Mouse (Mus musculus) CH12.LX (cell line): ENCODE measurements around the gene P4ha2. TPM values are rescaled to one million over a fixed set of nuclear protein-coding genes. Genes with fewer than 3 reads are reported as not detected.

ENCODE experiments used
- DNase-seq: peaks from one replicate; pipeline ENCODE4 v3.0.0-alpha.2; 2013; ENCODE audit errors: extremely low read depth
- H3K27ac ChIP-seq: 2 replicates; pipeline ENCODE4 v1.5.1; 2012; ENCODE audit warnings: low read depth, mild to moderate bottlenecking, control low read depth, moderate library complexity; ENCODE audit not compliant: insufficient read depth
- H3K27me3 ChIP-seq: replicated peaks from 2 replicates; pipeline ENCODE3; 2012; ENCODE audit warnings: inconsistent platforms
- H3K36me3 ChIP-seq, 2 experiments: replicated peaks in 1 of 2; 2 replicates each; pipeline versions ENCODE3 to v1.6.1; 2012; ENCODE audit warnings: inconsistent platforms in 1 of 2, low read length in 1 of 2, mild to moderate bottlenecking in 1 of 2, mixed read lengths in 1 of 2, moderate library complexity in 1 of 2; ENCODE audit not compliant: control insufficient read depth in 1 of 2, insufficient read depth in 1 of 2
- H3K4me1 ChIP-seq, 2 experiments: 2 replicates each; pipeline ENCODE4 v1.6.1; 2012; ENCODE audit warnings: inconsistent platforms in 1 of 2, moderate library complexity in 1 of 2; ENCODE audit not compliant: insufficient read depth in 2 of 2, control insufficient read depth in 1 of 2
- H3K4me2 ChIP-seq: 2 replicates; pipeline ENCODE4 v1.6.1; 2012; ENCODE audit warnings: low read depth, mild to moderate bottlenecking, control low read depth; ENCODE audit not compliant: poor library complexity, insufficient read depth, severe bottlenecking
- H3K4me3 ChIP-seq, 3 experiments: fragments of 150-350 bp in 1 of 3; sonication (generic) in 1 of 3; replicated peaks in 1 of 3; 2 replicates each; pipeline versions ENCODE3 to v1.5.1; 2011 to 2012; ENCODE audit warnings: low read depth in 2 of 3, low read length in 2 of 3, mild to moderate bottlenecking in 2 of 3, moderate library complexity in 2 of 3, control low read depth in 1 of 3, improper control_type of control experiment in 1 of 3, inconsistent platforms in 1 of 3, mixed read lengths in 1 of 3; ENCODE audit not compliant: poor library complexity in 1 of 3
- H3K79me2 ChIP-seq: replicated peaks from 2 replicates; pipeline ENCODE4 v1.6.1; 2012; ENCODE audit warnings: mild to moderate bottlenecking, moderate library complexity; ENCODE audit not compliant: control insufficient read depth, poor library complexity, insufficient read depth, severe bottlenecking; ENCODE audit errors: extremely low read depth
- H3K9ac ChIP-seq: 2 replicates; pipeline ENCODE4 v1.6.1; 2012; ENCODE audit warnings: low read depth, mild to moderate bottlenecking, control low read depth, moderate library complexity; ENCODE audit not compliant: insufficient read depth
- H3K9me3 ChIP-seq: replicated peaks from 2 replicates; pipeline ENCODE3; 2012; ENCODE audit warnings: low read length, inconsistent platforms, mixed read lengths
- BHLHE40 ChIP-seq: IDR thresholded peaks from 2 replicates; pipeline ENCODE4 v1.6.1; 2011; ENCODE audit warnings: mild to moderate bottlenecking, low read depth, low read length, improper control_type of control experiment
- CHD2 ChIP-seq: IDR thresholded peaks from 2 replicates; pipeline ENCODE4 v1.6.1; 2011; ENCODE audit warnings: low read length, improper control_type of control experiment
- CTCF ChIP-seq, 2 experiments: IDR thresholded peaks in 1 of 2; conservative IDR thresholded peaks in 1 of 2; 2 replicates each; pipeline ENCODE4 v1.5.1; 2011 to 2012; ENCODE audit warnings: low read depth in 2 of 2, low read length in 2 of 2, improper control_type of control experiment in 1 of 2, inconsistent platforms in 1 of 2, mild to moderate bottlenecking in 1 of 2, moderate library complexity in 1 of 2
- E2F4 ChIP-seq: IDR thresholded peaks from 2 replicates; pipeline ENCODE4 v1.6.1; 2011; ENCODE audit warnings: low read depth, low read length, improper control_type of control experiment; ENCODE audit not compliant: insufficient replicate concordance
- EP300 ChIP-seq: IDR thresholded peaks from 2 replicates; pipeline ENCODE4 v1.6.1; 2011; ENCODE audit warnings: low read length, improper control_type of control experiment
- ETS1 ChIP-seq: conservative IDR thresholded peaks from 2 replicates; pipeline ENCODE4 v1.6.1; 2012; ENCODE audit warnings: low read depth, mild to moderate bottlenecking, inconsistent platforms, low read length, improper control_type of control experiment, moderate library complexity
- GABPA ChIP-seq: IDR thresholded peaks from 2 replicates; pipeline ENCODE4 v1.6.1; 2012; ENCODE audit warnings: low read depth, low read length, improper control_type of control experiment, inconsistent platforms; ENCODE audit not compliant: insufficient replicate concordance
- IRF4 ChIP-seq: IDR thresholded peaks from 2 replicates; pipeline ENCODE4 v1.6.1; 2014; ENCODE audit warnings: low read depth, mild to moderate bottlenecking, inconsistent platforms, low read length, improper control_type of control experiment
- JUN ChIP-seq: IDR thresholded peaks from 2 replicates; pipeline ENCODE4 v1.6.1; 2011; ENCODE audit warnings: low read depth, mild to moderate bottlenecking, low read length, improper control_type of control experiment, moderate library complexity; ENCODE audit not compliant: insufficient read depth
- KAT2A ChIP-seq: IDR thresholded peaks from 2 replicates; pipeline ENCODE4 v1.6.1; 2012; ENCODE audit warnings: low read length, improper control_type of control experiment, inconsistent platforms; ENCODE audit not compliant: insufficient replicate concordance
- MAFK ChIP-seq: IDR thresholded peaks from 2 replicates; pipeline ENCODE4 v1.6.1; 2011; ENCODE audit warnings: low read length, improper control_type of control experiment; ENCODE audit not compliant: insufficient replicate concordance
- MAX ChIP-seq: IDR thresholded peaks from 2 replicates; pipeline ENCODE4 v1.6.1; 2011; ENCODE audit warnings: low read length, improper control_type of control experiment
- MEF2A ChIP-seq: IDR thresholded peaks from 2 replicates; pipeline ENCODE4 v1.6.1; 2014; ENCODE audit warnings: low read depth, mild to moderate bottlenecking, inconsistent platforms, low read length, improper control_type of control experiment, borderline replicate concordance
- MYC ChIP-seq: IDR thresholded peaks from 2 replicates; pipeline ENCODE4 v1.6.1; 2011; ENCODE audit warnings: low read depth, mild to moderate bottlenecking, improper control_type of control experiment, low read length
- POLR2A ChIP-seq: IDR thresholded peaks from 2 replicates; pipeline ENCODE4 v1.6.1; 2011; ENCODE audit warnings: low read depth, mild to moderate bottlenecking, improper control_type of control experiment, low read length
- POLR2AphosphoS2 ChIP-seq: IDR thresholded peaks from 2 replicates; pipeline ENCODE4 v1.6.1; 2011; ENCODE audit warnings: low read depth, low read length, improper control_type of control experiment
- RCOR1 ChIP-seq: conservative IDR thresholded peaks from 2 replicates; pipeline ENCODE4 v1.6.1; 2012; ENCODE audit warnings: low read depth, mild to moderate bottlenecking, inconsistent platforms, low read length, improper control_type of control experiment
- SIN3A ChIP-seq: IDR thresholded peaks from 2 replicates; pipeline ENCODE4 v1.6.1; 2012; ENCODE audit warnings: low read length, improper control_type of control experiment, inconsistent platforms
- SMC3 ChIP-seq: IDR thresholded peaks from 2 replicates; pipeline ENCODE4 v1.6.1; 2011; ENCODE audit warnings: low read depth, low read length, improper control_type of control experiment
- TBP ChIP-seq: conservative IDR thresholded peaks from 2 replicates; pipeline ENCODE4 v1.6.1; 2011; ENCODE audit warnings: low read depth, low read length, improper control_type of control experiment
- TCF12 ChIP-seq: IDR thresholded peaks from 2 replicates; pipeline ENCODE4 v1.6.1; 2014; ENCODE audit warnings: low read depth, mild to moderate bottlenecking, inconsistent platforms, low read length, improper control_type of control experiment
- USF1 ChIP-seq: IDR thresholded peaks from 2 replicates; pipeline ENCODE4 v1.6.1; 2014; ENCODE audit warnings: low read depth, mild to moderate bottlenecking, inconsistent platforms, low read length, improper control_type of control experiment
- USF2 ChIP-seq: conservative IDR thresholded peaks from 2 replicates; pipeline ENCODE4 v1.6.1; 2011; ENCODE audit warnings: low read depth, low read length, improper control_type of control experiment
- ZC3H11A ChIP-seq: IDR thresholded peaks from 2 replicates; pipeline ENCODE4 v1.6.1; 2012; ENCODE audit warnings: low read depth, mild to moderate bottlenecking, inconsistent platforms, low read length, improper control_type of control experiment
- ZMIZ1 ChIP-seq: IDR thresholded peaks from 2 replicates; pipeline ENCODE4 v1.6.1; 2012; ENCODE audit warnings: low read depth, mild to moderate bottlenecking, inconsistent platforms, low read length, improper control_type of control experiment
- ZNF384 ChIP-seq: IDR thresholded peaks from 2 replicates; pipeline ENCODE4 v1.6.1; 2012; ENCODE audit warnings: low read depth, low read length, improper control_type of control experiment, inconsistent platforms
- dilution Hi-C: fragments of 300-500 bp; cut with MboI; formaldehyde crosslinking; loops from 2 replicates; pipeline ENCODE4 v1.14.3; 2020; ENCODE audit warnings: low sequenced_read_pairs; ENCODE audit not compliant: extremely low pct_unique_long_range_greater_than_20kb, extremely low pct_ligation_motif_present
- in situ Hi-C: fragments of 300-500 bp; cut with MboI; formaldehyde crosslinking; loops from 3 replicates; pipeline ENCODE4 v1.14.3; 2019; ENCODE audit warnings: low sequenced_read_pairs, low pct_ligation_motif_present, low pct_unique_long_range_greater_than_20kb, mixed read lengths
- polyA plus RNA-seq: library from polyadenylated mRNA; unstranded; fragments of >175 nt; gene quantifications from 2 replicates; pipeline ENCODE4 v1.2.1, GENCODE M21; 2012; ENCODE audit warnings: low read depth; ENCODE audit not compliant: insufficient read length
- total RNA-seq, 2 experiments: library from RNA; depleted of rRNA; stranded (reverse); fragments of 300-350 nt in 1 of 2; fragments of >200 nt in 1 of 2; gene quantifications; 2 replicates each; pipeline ENCODE4 v1.2.3; 2012 to 2014

P4ha2 gene
- total and polyA plus RNA-seq, 3 experiments, result 3.6 to 10.0 (median 7.9) TPM

DNA sequence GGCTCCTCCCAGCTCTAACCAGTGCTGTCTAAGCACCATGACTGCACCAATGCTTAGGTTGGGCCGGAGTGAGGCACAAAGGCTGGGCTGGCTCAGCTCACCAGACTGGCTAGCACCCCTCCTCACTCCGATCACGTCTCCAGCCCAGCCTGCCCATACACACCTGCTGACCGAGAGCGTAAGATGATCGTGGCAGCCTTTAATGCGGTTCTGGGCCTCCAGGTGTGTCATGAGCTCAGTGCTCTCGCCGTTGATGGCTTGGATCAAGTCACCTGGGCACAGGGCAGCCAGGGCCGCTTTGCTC lies 36.5 kb upstream of the P4ha2 start:
- dilution Hi-C loops (no loop called here), in situ Hi-C loops (no loop called here)
- Histone ChIP-seq H3K79me2 (no peaks in the 10 kb centered on the region), H3K27me3 (peaks cover 2% of the 10 kb centered on the region), H3K9me3 (no peaks in the 10 kb centered on the region), H3K4me3 (no peak overlapping the region), H3K4me2 (no peak overlapping the region), H3K27ac (no peak overlapping the region), H3K9ac (no peak overlapping the region), H3K4me1 (peaks cover 3 to 20% of the 10 kb centered on the region in 2 experiments; a peak in 3 of 4 replicates), H3K36me3 (no peaks in the 10 kb centered on the region)
- no peak for DNase-seq
- no peak for TF ChIP-seq GABPA
- TF ChIP-seq SIN3A, result no peak
- TF ChIP-seq ETS1, result no peak
- TF ChIP-seq POLR2A, result no peak
- TF ChIP-seq JUN, result no peak
- no peak for TF ChIP-seq USF2
- no peak for TF ChIP-seq USF1
- TF ChIP-seq ZC3H11A, result no peak
- TF ChIP-seq MYC, result no peak
- no peak for TF ChIP-seq MAFK
- TF ChIP-seq IRF4, result no peak
- TF ChIP-seq TBP, result no peak
- TF ChIP-seq BHLHE40, result no peak
- TF ChIP-seq TCF12, result no peak
- no peak for TF ChIP-seq ZNF384
- TF ChIP-seq CTCF (conservative IDR thresholded peaks at IDR 0.05 in 1 of 2, IDR thresholded peaks at IDR 0.05 in 1 of 2; ENCODE audit: low read depth in 2 of 2, low read length in 2 of 2), result no peak
- no peak for TF ChIP-seq E2F4
- no peak for TF ChIP-seq POLR2AphosphoS2

DNA sequence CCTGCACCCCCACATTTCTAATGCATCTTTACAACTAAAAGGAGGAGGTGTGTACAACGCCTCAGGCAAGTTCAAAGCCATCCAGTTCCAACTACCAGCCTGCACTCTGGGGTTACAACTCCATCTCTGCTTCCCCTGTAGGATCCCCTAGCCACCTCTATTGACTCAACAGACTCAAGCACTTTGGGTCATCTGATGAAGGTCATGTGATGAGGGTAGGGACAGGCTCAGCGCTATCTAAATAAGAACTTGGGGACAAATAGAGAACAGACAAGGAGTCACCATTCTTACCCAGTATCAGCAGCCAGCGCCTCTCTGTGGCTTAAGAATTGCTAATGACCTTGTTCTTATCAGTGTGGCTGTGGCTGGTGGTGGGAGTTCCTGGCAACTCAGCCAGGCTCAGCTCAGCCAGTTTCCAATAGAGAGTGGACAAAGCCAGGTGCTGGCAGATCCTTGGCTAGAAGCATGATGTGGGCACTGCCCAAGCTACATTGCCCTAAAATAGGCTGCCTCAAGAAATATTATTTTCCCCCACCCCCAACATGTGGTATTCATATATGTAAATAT lies 35.4 kb upstream of the P4ha2 start:
- Histone ChIP-seq H3K4me3 (no peak overlapping the region), H3K27ac (no peak overlapping the region), H3K79me2 (no peaks in the 10 kb centered on the region), H3K36me3 (no peaks in the 10 kb centered on the region), H3K9ac (no peak overlapping the region), H3K9me3 (no peaks in the 10 kb centered on the region), H3K27me3 (no peaks in the 10 kb centered on the region), H3K4me1 (peaks cover 3 to 20% of the 10 kb centered on the region in 2 experiments; a peak in 3 of 4 replicates), H3K4me2 (no peak overlapping the region)
- TF ChIP-seq MEF2A (no peak), CHD2 (no peak), TCF12 (no peak), RCOR1 (no peak), ZMIZ1 (no peak), MAX (no peak), E2F4 (no peak), SMC3 (no peak), KAT2A (no peak), EP300 (no peak)
- DNase-seq, result no peak
- dilution Hi-C loops, result no loop called here
- in situ Hi-C loops, result no loop called here
